Mouse (Mus musculus) bone marrow macrophage, adult 2 months (primary cell): ENCODE results near the gene Taf11. TPM values are rescaled to one million over a fixed set of nuclear protein-coding genes. Genes with fewer than 3 reads are reported as not detected.
A peak's percentile ranks its signal among the peaks of the same experiment; 100 is the strongest.

Source experiments
- H3K27ac ChIP-seq: 2 replicates; pipeline ENCODE4 v1.5.1; 2012; ENCODE audit warnings: low read depth, low read length; ENCODE audit not compliant: insufficient read depth
- H3K4me1 ChIP-seq: 2 replicates; pipeline ENCODE4 v1.6.1; 2012; ENCODE audit warnings: low read length; ENCODE audit not compliant: control insufficient read depth, insufficient read depth
- H3K4me3 ChIP-seq: 2 replicates; pipeline ENCODE4 v1.5.1; 2012; ENCODE audit warnings: mild to moderate bottlenecking, low read length, moderate library complexity; ENCODE audit not compliant: insufficient read depth
- CTCF ChIP-seq: IDR thresholded peaks from 2 replicates; pipeline ENCODE4 v1.5.1; 2012; ENCODE audit warnings: low read depth, mild to moderate bottlenecking, low read length, moderate library complexity
- POLR2A ChIP-seq: IDR thresholded peaks from 2 replicates; pipeline ENCODE4 v1.6.1; 2012; ENCODE audit warnings: mild to moderate bottlenecking, low read depth, low read length, borderline replicate concordance
- polyA plus RNA-seq: library from polyadenylated mRNA; stranded (reverse); fragments of >200 nt; gene quantifications from 2 replicates; pipeline ENCODE4 v1.2.4, GENCODE M21; 2012; ENCODE audit not compliant: missing spikeins, insufficient read depth, insufficient read length

Taf11 gene
- polyA plus RNA-seq, 1 experiment, result 30.7 TPM

DNA sequence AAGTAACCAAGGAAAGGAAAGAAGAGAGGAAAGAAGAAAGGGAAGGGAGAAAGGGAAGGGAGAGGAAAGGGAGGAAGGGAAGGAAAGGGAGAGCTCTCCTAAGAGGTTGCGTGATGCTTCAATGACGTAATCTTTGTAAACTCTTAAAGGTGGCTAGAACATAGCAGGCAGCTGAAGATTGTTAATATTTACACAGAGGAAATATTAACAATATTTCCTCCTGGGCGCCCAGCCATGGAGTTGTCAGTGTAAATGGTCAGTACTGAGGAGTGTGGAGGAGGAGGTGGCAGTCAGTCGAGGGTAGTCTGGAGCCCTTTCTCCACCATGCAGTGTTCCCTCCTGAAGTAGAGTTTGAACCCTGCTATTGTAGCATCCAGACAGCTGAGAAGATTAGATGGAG, 15.4 kb upstream of the Taf11 start:
- Histone ChIP-seq H3K27ac (no peak overlapping the region), H3K4me1 (peaks cover 29% of the 10 kb centered on the region), H3K4me3 (no peak overlapping the region)
- no peak for TF ChIP-seq POLR2A

DNA sequence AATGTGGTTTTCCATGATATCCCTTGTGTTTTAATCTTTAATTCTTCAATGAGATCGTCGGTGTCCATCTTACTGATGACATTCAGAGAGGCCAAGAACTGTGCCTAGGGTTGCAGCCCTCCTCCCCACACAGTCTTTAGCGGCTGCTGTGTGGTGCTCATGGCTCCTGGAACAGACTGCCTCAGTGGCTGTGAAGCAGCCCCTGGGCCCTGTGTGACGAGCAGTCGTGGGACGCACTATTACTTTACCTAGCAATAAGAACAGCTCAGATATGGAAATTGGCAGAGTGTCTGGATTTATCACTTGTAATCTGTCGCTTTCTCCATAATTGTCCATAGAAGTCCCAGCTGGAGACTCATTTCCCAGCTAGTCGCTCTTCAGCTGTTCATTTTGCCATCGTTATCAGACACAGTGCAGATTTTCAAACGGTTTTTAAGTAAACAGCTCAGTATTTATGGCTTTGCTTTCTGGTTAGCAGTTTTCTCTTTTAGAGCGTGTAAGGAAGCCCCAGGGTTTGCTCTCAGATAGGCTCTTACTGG, 12.6 kb upstream of the Taf11 start:
- TF ChIP-seq POLR2A, result no peak
- TF ChIP-seq CTCF, result no peak
- Histone ChIP-seq H3K4me3 (no peak overlapping the region), H3K27ac (no peak overlapping the region), H3K4me1 (peaks cover 32% of the 10 kb centered on the region)

DNA sequence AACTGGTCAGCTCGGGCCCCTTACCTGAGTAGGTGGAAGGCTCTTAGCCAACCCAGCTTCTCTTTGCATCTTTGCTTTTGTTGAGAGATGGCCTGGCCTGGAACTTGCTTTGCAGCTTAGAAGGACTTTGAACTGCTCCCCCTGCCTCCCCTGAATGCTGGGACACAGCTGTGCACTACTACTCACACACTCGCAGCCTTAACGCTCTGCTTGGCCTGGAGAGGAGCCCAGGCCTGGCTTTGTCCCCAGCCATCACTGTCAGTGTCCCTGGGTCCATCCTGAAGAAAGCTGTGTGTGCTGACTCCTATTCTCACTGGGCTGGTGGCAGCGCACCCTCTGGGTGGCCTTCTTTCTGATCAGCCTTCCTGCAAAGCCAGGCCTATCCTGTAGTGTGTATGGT, 11.0 kb upstream of the Taf11 start:
- peaks cover 26% of the 10 kb centered on the region for H3K4me1 ChIP-seq
- TF ChIP-seq POLR2A, result no peak
- no peak for TF ChIP-seq CTCF
- no peak overlapping the region for H3K4me3 ChIP-seq
- H3K27ac ChIP-seq, result no peak overlapping the region

- Histone ChIP-seq H3K4me3 (no peak overlapping the region), H3K4me1 (peaks cover 18% of the 10 kb centered on the region), H3K27ac (no peak overlapping the region)
- TF ChIP-seq CTCF (no peak), POLR2A (no peak)
These were observed 6.7 kb upstream of the Taf11 start for GRCm38 (mm10) chr17:27916366-27916765.

DNA sequence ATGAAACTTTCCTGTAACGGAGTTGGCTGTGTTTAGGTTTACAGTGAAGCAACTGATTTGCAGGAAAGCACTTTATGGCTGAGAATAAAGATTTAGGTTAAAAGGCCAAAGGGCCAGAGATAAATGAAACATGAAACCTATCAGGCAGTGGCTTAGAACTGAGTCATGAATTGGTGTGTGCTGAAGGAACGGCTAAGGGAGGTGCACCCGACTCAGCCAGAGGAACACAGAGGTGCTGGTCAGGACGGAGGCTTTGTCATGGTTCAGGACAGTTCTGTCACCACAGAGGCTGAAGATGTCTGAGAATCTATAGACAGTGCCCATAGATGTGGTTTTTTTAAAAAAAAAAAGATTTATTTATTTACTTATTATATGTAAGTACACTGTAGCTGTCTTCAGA, 5.1 kb upstream of the Taf11 start:
- Histone ChIP-seq H3K4me1 (peaks cover 23% of the 10 kb centered on the region), H3K27ac (no peak overlapping the region), H3K4me3 (no peak overlapping the region)
- TF ChIP-seq POLR2A, result no peak
- no peak for TF ChIP-seq CTCF

DNA sequence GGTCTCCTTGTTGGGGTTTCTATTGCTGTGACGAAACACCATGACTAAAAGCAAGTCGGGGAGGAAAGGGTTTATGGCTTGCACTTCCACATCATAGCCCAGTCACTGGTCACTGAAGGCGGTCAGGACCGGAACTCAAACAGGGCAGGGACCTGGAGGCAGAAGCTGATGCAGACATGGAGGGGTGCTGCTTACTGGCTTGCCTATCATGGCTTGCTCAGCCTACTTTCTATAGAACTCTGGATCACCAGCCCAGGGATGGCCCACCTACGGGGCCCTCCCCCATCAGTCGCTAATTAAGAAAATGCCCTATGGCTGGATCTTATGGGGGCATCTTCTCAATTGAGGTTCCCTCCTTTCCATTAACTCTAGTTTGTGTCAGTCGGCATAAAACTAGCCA, 1.7 kb upstream of the Taf11 start:
- TF ChIP-seq CTCF (no peak), POLR2A (no peak)
- Histone ChIP-seq H3K4me1 (peaks cover 19% of the 10 kb centered on the region), H3K27ac (peak overlapping the region; percentile 95), H3K4me3 (peak overlapping the region; percentile 83)

DNA sequence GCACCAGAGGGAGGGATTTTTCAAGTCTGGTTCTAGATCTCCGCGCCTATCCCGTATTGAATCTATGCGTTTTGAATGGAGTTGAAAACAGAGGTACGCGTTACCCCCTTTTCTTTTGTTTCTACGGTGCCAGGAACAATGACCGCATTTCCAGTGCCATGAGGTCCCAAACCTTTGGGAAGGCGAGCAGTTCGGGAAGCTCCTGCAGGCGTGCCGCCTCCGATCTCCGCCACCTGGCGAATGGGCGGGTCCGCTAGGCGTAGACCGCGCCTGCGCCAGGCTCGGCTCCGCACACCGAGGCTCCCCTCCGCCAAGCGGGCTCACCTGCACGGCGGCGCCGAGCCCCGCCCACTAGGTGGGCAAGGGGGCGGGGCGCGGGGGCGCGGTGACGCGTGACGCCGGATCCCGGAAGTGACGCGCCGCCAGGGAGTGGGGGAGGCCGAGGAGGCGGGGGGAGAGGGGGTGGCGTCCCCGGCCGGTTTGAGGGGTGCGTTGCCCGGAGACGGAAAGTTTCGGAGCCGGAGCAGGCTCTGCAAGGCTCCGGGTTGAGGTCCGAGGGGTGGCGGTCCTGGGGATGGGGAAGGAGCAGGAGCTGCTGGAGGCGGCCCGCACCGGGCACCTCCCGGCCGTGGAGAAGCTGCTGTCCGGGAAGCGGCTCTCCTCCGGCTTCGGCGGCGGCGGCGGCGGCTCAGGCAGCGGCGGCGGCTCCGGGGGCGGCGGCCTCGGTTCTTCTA, 589 bp downstream of the Taf11 start, which contains the start of gene Anks1:
Gene Anks1 (plus strand): TSS at position 419 of the 734 bp plus-strand sequence.
- H3K27ac ChIP-seq, result peak within 1 kb of the TSS; percentile 95
- peak within 1 kb of the TSS; percentile 83 for H3K4me3 ChIP-seq
- TF ChIP-seq POLR2A, result no peak
- no peak for TF ChIP-seq CTCF
- H3K4me1 ChIP-seq, result peaks cover 12% of the 10 kb centered on the region

DNA sequence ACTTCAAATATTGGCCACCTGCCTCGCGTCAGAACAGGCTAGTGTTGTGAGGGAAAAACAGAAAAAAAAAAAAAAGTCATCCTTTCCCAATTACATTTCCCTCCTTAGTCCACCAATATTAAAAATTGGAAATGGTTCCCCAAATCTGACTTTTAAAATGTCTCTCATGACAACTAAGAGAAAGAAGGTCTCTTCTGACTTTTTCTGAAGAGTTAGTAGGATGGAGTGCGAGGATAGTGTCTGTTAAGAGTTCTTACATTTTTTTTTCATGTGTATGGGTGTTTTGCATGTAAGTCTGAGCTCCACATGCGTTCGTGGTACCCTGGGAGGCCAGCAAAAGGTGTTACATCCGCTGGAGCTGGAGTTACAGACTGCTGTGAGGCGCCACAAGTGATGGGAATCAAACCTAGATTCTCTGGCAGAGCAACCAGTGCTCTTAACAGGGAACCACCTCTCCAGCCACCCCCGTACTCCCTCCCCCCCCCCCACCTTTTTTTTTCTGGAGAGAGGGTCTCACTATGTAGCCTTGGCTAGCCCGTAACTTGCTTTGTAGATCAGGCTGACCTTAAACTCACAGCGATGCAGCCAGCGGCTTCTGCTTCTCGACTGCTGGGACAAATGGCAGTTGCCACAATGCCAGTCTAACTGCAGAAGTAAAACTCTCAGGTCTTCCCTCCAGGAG, 1.3 kb downstream of the Taf11 start:
- Histone ChIP-seq H3K4me3 (peak overlapping the region; percentile 83), H3K27ac (0 out of 2 replicates have a peak overlapping the region, but pooled peaks have one; percentile 57), H3K4me1 (peaks cover 12% of the 10 kb centered on the region)
- TF ChIP-seq POLR2A (no peak), CTCF (no peak)

DNA sequence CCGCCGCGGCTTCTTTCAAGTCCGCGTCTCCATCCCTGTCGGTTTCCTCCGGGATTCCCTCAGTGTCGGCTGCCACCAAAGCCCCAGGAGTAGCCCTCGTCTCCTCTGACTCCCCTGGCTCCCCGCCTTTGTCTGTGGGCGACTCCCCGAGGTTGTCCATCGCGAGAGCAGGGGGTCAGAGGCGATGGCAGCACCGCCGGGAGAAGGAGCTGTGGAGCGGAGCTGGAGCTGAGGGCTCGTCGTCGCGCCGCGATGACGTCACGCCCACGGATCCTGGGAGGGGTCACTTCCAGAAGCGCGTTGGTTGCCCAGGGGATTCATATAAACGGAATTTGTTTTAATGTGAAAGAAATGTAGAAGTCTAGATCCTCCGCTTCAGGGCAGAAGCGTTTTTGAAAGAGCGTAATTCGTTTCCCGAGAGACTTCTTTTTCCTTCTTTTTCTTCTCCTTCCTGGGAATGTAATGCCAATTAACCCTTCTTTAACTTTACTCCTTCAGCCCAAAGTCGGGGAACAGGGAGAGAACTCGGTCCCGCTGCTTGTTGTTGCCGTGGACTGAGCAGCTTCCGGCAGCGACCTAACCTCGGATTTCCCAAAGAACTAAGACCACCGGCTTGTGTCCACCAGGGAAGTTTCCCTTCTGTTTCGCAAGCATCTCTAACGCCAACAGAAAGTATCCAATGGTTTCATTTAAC, 2.0 kb downstream of the Taf11 start:
- Histone ChIP-seq H3K4me3 (peak overlapping the region; percentile 83), H3K27ac (no peak overlapping the region), H3K4me1 (peaks cover 10% of the 10 kb centered on the region)
- TF ChIP-seq POLR2A (no peak), CTCF (no peak)

- Histone ChIP-seq H3K4me1 (no peaks in the 10 kb centered on the region), H3K4me3 (no peak overlapping the region), H3K27ac (no peak overlapping the region)
- TF ChIP-seq POLR2A, result no peak
- TF ChIP-seq CTCF, result no peak
These were observed 23.0 kb downstream of the Taf11 start for GRCm38 (mm10) chr17:27886499-27887210.
